ENCODE assay signal across 9 mouse cellular contexts in the genomic region with DNA sequence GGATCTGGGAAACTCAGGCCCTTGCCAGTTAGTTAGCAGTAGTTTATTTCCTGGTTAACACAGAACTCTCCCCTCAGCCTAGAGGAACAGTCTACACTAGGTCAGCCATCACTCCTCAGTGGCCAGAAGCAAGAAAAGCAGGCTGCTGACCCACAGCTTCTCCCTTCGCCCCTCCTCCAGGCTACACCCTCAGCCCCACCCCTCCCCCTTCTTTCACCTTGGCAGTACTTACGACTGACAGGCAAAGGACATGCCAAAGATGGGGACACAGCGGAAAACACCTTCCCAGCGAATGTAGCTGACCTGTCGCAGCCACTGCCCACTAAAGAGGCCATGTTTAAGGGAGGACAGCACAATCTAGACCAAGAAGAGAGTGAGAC. TPM values are rescaled to one million over a fixed set of nuclear protein-coding genes. Genes with fewer than 3 reads are reported as not detected.
DNase-seq lines count a peak whose midpoint lies in the region; ATAC-seq and TF ChIP-seq lines count a peak whose summit lies in the region.
"Had no signal": no experiment of that assay in that cellular context is flagged by ENCODE, and none has a peak within 500 bp of the region (broad histone marks: within the 10 kb centered on the region; RNA-seq: fewer than 3 reads in every experiment).

No protein-coding gene starts in this region.

- no peak overlapping the region for H3K9ac ChIP-seq in hindbrain, postnatal 0 days (replicated peaks; ENCODE audit: low read length)
- peak overlapping the region; percentile 6; the same call in 1 of the 2 replicates for H3K9ac ChIP-seq in MEL (ENCODE audit: control insufficient read depth, low read depth, low read length, poor library complexity, severe bottlenecking)
- H3K9ac ChIP-seq in heart, embryonic 13.5 days: peak overlapping the region; percentile 66
- 0 out of 2 replicates have a peak overlapping the region, but pooled peaks have one; percentile 12 for H3K9ac ChIP-seq in liver, embryonic 16.5 days (ENCODE audit: low read depth, low read length)

- intact Hi-C loops in left cerebral cortex, postnatal 10 days (cut with DNase I): no loop called here

- H3K27ac ChIP-seq in hindbrain, embryonic 10.5 days: peak overlapping the region; percentile 67; the same call in 1 of the 2 replicates
- no peak overlapping the region for H3K27ac ChIP-seq in hindbrain, postnatal 0 days
- H3K27ac ChIP-seq in MEL (ENCODE audit: control insufficient read depth, low read depth, low read length): peak overlapping the region; percentile 63
- H3K27ac ChIP-seq in heart, embryonic 13.5 days (replicated peaks): peak overlapping the region; percentile 88
- H3K27ac ChIP-seq in liver, embryonic 16.5 days (ENCODE audit: low read length): peak overlapping the region; percentile 82

- no peak for DNase-seq in hindbrain, embryonic 10.5 days (ENCODE audit: low spot score)
- no peak for DNase-seq in hindbrain, postnatal 0 days (ENCODE audit: low spot score)
- DNase-seq in MEL (ENCODE audit: low read depth, low spot score): no peak
- DNase-seq in left cerebral cortex, postnatal 10 days (ENCODE audit: extremely low spot score in 1 of 2, low spot score in 2 of 2): no peak
- no peak for DNase-seq in layer of hippocampus, postnatal 36 days
- DNase-seq: cerebellum, adult 11 months; thymus, postnatal 14 days had no signal

- H3K27me3 ChIP-seq in hindbrain, embryonic 10.5 days (ENCODE audit: insufficient read depth, poor library complexity, severe bottlenecking): no peaks in the 10 kb centered on the region
- H3K27me3 ChIP-seq in hindbrain, postnatal 0 days (ENCODE audit: insufficient read depth, low read length): no peaks in the 10 kb centered on the region
- H3K27me3 ChIP-seq in MEL (ENCODE audit: control insufficient read depth in 1 of 2, insufficient read depth in 2 of 2, low read length in 2 of 2): no peaks in the 10 kb centered on the region
- no peaks in the 10 kb centered on the region for H3K27me3 ChIP-seq in heart, embryonic 13.5 days (replicated peaks)
- no peaks in the 10 kb centered on the region for H3K27me3 ChIP-seq in liver, embryonic 16.5 days (ENCODE audit: control insufficient read depth, insufficient read depth, low read depth, low read length)

- H3K4me2 ChIP-seq in hindbrain, postnatal 0 days (ENCODE audit: low read depth, low read length): no peak overlapping the region
- H3K4me2 ChIP-seq in heart, embryonic 13.5 days: peak overlapping the region; percentile 48
- H3K4me2 ChIP-seq in liver, embryonic 16.5 days (ENCODE audit: low read depth, low read length): peak overlapping the region; percentile 43

- H3K4me1 ChIP-seq in hindbrain, embryonic 10.5 days (replicated peaks): peaks cover 44% of the 10 kb centered on the region
- H3K4me1 ChIP-seq in hindbrain, postnatal 0 days (ENCODE audit: insufficient read depth, low read length): peaks cover 3% of the 10 kb centered on the region; the same call in 1 of the 2 replicates
- H3K4me1 ChIP-seq in MEL (ENCODE audit: control insufficient read depth in 1 of 2, insufficient read depth in 2 of 2, low read length in 2 of 2): peaks cover 22 to 42% of the 10 kb centered on the region in 2 experiments
- H3K4me1 ChIP-seq in heart, embryonic 13.5 days: peaks cover 77% of the 10 kb centered on the region
- H3K4me1 ChIP-seq in liver, embryonic 16.5 days (ENCODE audit: control insufficient read depth, low read depth, low read length): peaks cover 51% of the 10 kb centered on the region

- TF ChIP-seq POLR2A in MEL (IDR thresholded peaks at IDR 0.05; ENCODE audit: control insufficient read depth in 1 of 2, insufficient read depth in 1 of 2, low read depth in 1 of 2, low read length in 2 of 2, poor library complexity in 1 of 2): no peak

- no peaks in the 10 kb centered on the region for H3K9me3 ChIP-seq in hindbrain, embryonic 10.5 days
- H3K9me3 ChIP-seq in hindbrain, postnatal 0 days (ENCODE audit: low read length): no peaks in the 10 kb centered on the region
- no peaks in the 10 kb centered on the region for H3K9me3 ChIP-seq in MEL (replicated peaks; ENCODE audit: insufficient read depth, low read length)
- no peaks in the 10 kb centered on the region for H3K9me3 ChIP-seq in heart, embryonic 13.5 days
- no peaks in the 10 kb centered on the region for H3K9me3 ChIP-seq in liver, embryonic 16.5 days (replicated peaks; ENCODE audit: control insufficient read depth, low read length)

- WGBS in hindbrain, embryonic 10.5 days: 54% methylated on average over 5 of the region's 5 CpGs
- 59% methylated on average over 5 of the region's 5 CpGs for WGBS in hindbrain, postnatal 0 days
- WGBS in heart, embryonic 13.5 days: 26% methylated on average over 5 of the region's 5 CpGs
- 38% methylated on average over 5 of the region's 5 CpGs for WGBS in liver, embryonic 16.5 days (ENCODE audit: insufficient replicate concordance)

- no peak for TF ChIP-seq CTCF in hindbrain, postnatal 0 days (IDR thresholded peaks at IDR 0.05; ENCODE audit: low read depth)
- TF ChIP-seq CTCF in MEL (IDR thresholded peaks at IDR 0.05 in 2 of 3, conservative IDR thresholded peaks at IDR 0.05 in 1 of 3; ENCODE audit: control insufficient read depth in 1 of 3, insufficient read depth in 1 of 3, low read depth in 2 of 3, low read length in 3 of 3, poor library complexity in 1 of 3, severe bottlenecking in 1 of 3): no peak

- no peak for TF ChIP-seq RAD21 in MEL (IDR thresholded peaks at IDR 0.05; ENCODE audit: low read depth, low read length)

- no peak overlapping the region for H3K4me3 ChIP-seq in hindbrain, embryonic 10.5 days
- no peak overlapping the region for H3K4me3 ChIP-seq in hindbrain, postnatal 0 days (ENCODE audit: low read length)
- H3K4me3 ChIP-seq in MEL (ENCODE audit: control insufficient read depth in 1 of 2, insufficient read depth in 1 of 2, low read depth in 2 of 2, low read length in 2 of 2): no peak overlapping the region
- no peak overlapping the region for H3K4me3 ChIP-seq in heart, embryonic 13.5 days
- H3K4me3 ChIP-seq in liver, embryonic 16.5 days (ENCODE audit: low read depth, low read length): no peak overlapping the region

- ATAC-seq in hindbrain, postnatal 0 days: no peak
- ATAC-seq in heart, embryonic 13.5 days (ENCODE audit: extremely low read depth, insufficient number of reproducible peaks, low FRiP score, low TSS enrichment): no peak
- no peak for ATAC-seq in liver, embryonic 16.5 days (ENCODE audit: low read depth)

- peaks cover 77% of the 10 kb centered on the region for H3K36me3 ChIP-seq in hindbrain, embryonic 10.5 days
- H3K36me3 ChIP-seq in hindbrain, postnatal 0 days (ENCODE audit: insufficient read depth, low read length): peaks cover 2% of the 10 kb centered on the region; the same call in 1 of the 2 replicates
- peaks cover 5 to 35% of the 10 kb centered on the region in 2 experiments for H3K36me3 ChIP-seq in MEL (ENCODE audit: control insufficient read depth in 1 of 2, insufficient read depth in 2 of 2, low read length in 2 of 2)
- H3K36me3 ChIP-seq in heart, embryonic 13.5 days: peaks cover 39% of the 10 kb centered on the region
- H3K36me3 ChIP-seq in liver, embryonic 16.5 days (ENCODE audit: control insufficient read depth, insufficient read depth): peaks cover 14% of the 10 kb centered on the region

- H3K79me2 ChIP-seq in MEL (ENCODE audit: control insufficient read depth, insufficient read depth, low read length, poor library complexity): no peaks in the 10 kb centered on the region; the same call in 1 of the 2 replicates

- TF ChIP-seq EP300 in MEL (IDR thresholded peaks at IDR 0.05; ENCODE audit: low read depth in 1 of 2, low read length in 2 of 2): no peak

RNA-seq across cellular contexts. Expression of a gene that starts 13.5 kb away (rescaled TPM):
- polyA plus RNA-seq in hindbrain, embryonic 10.5 days (2016; fragmentation: Nextera tagmentation; extraction: Ambion mirVana): 99.1 and 114 TPM in 2 replicates
- 167 and 178 TPM in 2 replicates for total RNA-seq in hindbrain, postnatal 0 days (2014; rRNA removed)
- 95.9 and 101 TPM in 2 replicates for polyA plus RNA-seq in hindbrain, postnatal 0 days (2015; fragmentation: Nextera tagmentation; extraction: Ambion mirVana)
- total RNA-seq in MEL (2012; rRNA removed): 71.3 and 78.2 TPM in 2 replicates
- polyA plus RNA-seq in MEL (2012; ENCODE audit: insufficient read depth in 1 of 2, insufficient read length in 2 of 2, low read depth in 1 of 2, low replicate concordance in 2 of 2, missing spikeins in 1 of 2): 10 to 100 TPM in 1 of 2 experiments, not detected in 1; 80.7 TPM
- 83.7 and 88.0 TPM in 2 replicates for polyA plus RNA-seq in heart, embryonic 13.5 days (2015; fragmentation: Nextera tagmentation; extraction: Ambion mirVana)
- polyA plus RNA-seq in liver, embryonic 16.5 days (2015; fragmentation: Nextera tagmentation; extraction: Ambion mirVana): 36.6 and 42.0 TPM in 2 replicates
- total RNA-seq in left cerebral cortex, postnatal 10 days (2021): 100 to 1,000 TPM; 107 to 118 TPM
- total RNA-seq in layer of hippocampus, postnatal 36 days (2021): 10 to 100 TPM; 80.2 to 86.1 TPM

RNA-seq across cellular contexts. Expression of a gene that starts 38.9 kb away (rescaled TPM):
- polyA plus RNA-seq in hindbrain, embryonic 10.5 days (2016; fragmentation: Nextera tagmentation; extraction: Ambion mirVana): 86.4 and 92.2 TPM in 2 replicates
- total RNA-seq in hindbrain, postnatal 0 days (2014; rRNA removed): 56.1 and 82.6 TPM in 2 replicates
- polyA plus RNA-seq in hindbrain, postnatal 0 days (2015; fragmentation: Nextera tagmentation; extraction: Ambion mirVana): 62.7 and 70.2 TPM in 2 replicates
- 99.2 and 120 TPM in 2 replicates for total RNA-seq in MEL (2012; rRNA removed)
- 10 to 100 TPM in 1 of 2 experiments, not detected in 1; 77.6 TPM for polyA plus RNA-seq in MEL (2012; ENCODE audit: insufficient read depth in 1 of 2, insufficient read length in 2 of 2, low read depth in 1 of 2, low replicate concordance in 2 of 2, missing spikeins in 1 of 2)
- 81.1 and 95.7 TPM in 2 replicates for polyA plus RNA-seq in heart, embryonic 13.5 days (2015; fragmentation: Nextera tagmentation; extraction: Ambion mirVana)
- 36.3 and 45.3 TPM in 2 replicates for polyA plus RNA-seq in liver, embryonic 16.5 days (2015; fragmentation: Nextera tagmentation; extraction: Ambion mirVana)
- total RNA-seq in left cerebral cortex, postnatal 10 days (2021): 10 to 100 TPM; 28.6 to 32.9 TPM
- total RNA-seq in layer of hippocampus, postnatal 36 days (2021): 10 to 100 TPM; 34.7 to 35.9 TPM

RNA-seq across cellular contexts. Expression of a gene that starts 39.1 kb away (rescaled TPM):
- polyA plus RNA-seq in hindbrain, embryonic 10.5 days (2016; fragmentation: Nextera tagmentation; extraction: Ambion mirVana): 21.4 and 25.3 TPM in 2 replicates
- total RNA-seq in hindbrain, postnatal 0 days (2014; rRNA removed): 30.6 and 31.6 TPM in 2 replicates
- polyA plus RNA-seq in hindbrain, postnatal 0 days (2015; fragmentation: Nextera tagmentation; extraction: Ambion mirVana): 13.8 and 14.8 TPM in 2 replicates
- total RNA-seq in MEL (2012; rRNA removed): 12.6 and 16.6 TPM in 2 replicates
- 10 to 100 TPM in 1 of 2 experiments, not detected in 1; 14.3 TPM for polyA plus RNA-seq in MEL (2012; ENCODE audit: insufficient read depth in 1 of 2, insufficient read length in 2 of 2, low read depth in 1 of 2, low replicate concordance in 2 of 2, missing spikeins in 1 of 2)
- 13.0 and 13.5 TPM in 2 replicates for polyA plus RNA-seq in heart, embryonic 13.5 days (2015; fragmentation: Nextera tagmentation; extraction: Ambion mirVana)
- 6.3 and 7.2 TPM in 2 replicates for polyA plus RNA-seq in liver, embryonic 16.5 days (2015; fragmentation: Nextera tagmentation; extraction: Ambion mirVana)
- 10 to 100 TPM; 17.5 to 21.4 TPM for total RNA-seq in left cerebral cortex, postnatal 10 days (2021)
- total RNA-seq in layer of hippocampus, postnatal 36 days (2021): 10 to 100 TPM; 15.1 to 16.9 TPM

RNA-seq across cellular contexts. Expression of a gene that starts 51.0 kb away (rescaled TPM):
- 39.6 and 45.4 TPM in 2 replicates for polyA plus RNA-seq in hindbrain, embryonic 10.5 days (2016; fragmentation: Nextera tagmentation; extraction: Ambion mirVana)
- 18.5 and 18.7 TPM in 2 replicates for total RNA-seq in hindbrain, postnatal 0 days (2014; rRNA removed)
- 23.3 and 26.4 TPM in 2 replicates for polyA plus RNA-seq in hindbrain, postnatal 0 days (2015; fragmentation: Nextera tagmentation; extraction: Ambion mirVana)
- 17.6 and 21.6 TPM in 2 replicates for total RNA-seq in MEL (2012; rRNA removed)
- polyA plus RNA-seq in MEL (2012; ENCODE audit: insufficient read depth in 1 of 2, insufficient read length in 2 of 2, low read depth in 1 of 2, low replicate concordance in 2 of 2, missing spikeins in 1 of 2): 10 to 100 TPM in 1 of 2 experiments, not detected in 1; 26.6 TPM
- 13.4 and 13.8 TPM in 2 replicates for polyA plus RNA-seq in heart, embryonic 13.5 days (2015; fragmentation: Nextera tagmentation; extraction: Ambion mirVana)
- polyA plus RNA-seq in liver, embryonic 16.5 days (2015; fragmentation: Nextera tagmentation; extraction: Ambion mirVana): 3.3 and 3.4 TPM in 2 replicates
- 10 to 100 TPM; 37.1 to 38.2 TPM for total RNA-seq in left cerebral cortex, postnatal 10 days (2021)
- 10 to 100 TPM; 28.7 to 33.0 TPM for total RNA-seq in layer of hippocampus, postnatal 36 days (2021)
